Mouse (Mus musculus): ENCODE data around the gene Apoa5. TPM values are rescaled to one million over a fixed set of nuclear protein-coding genes. Genes with fewer than 3 reads are reported as not detected.

Apoa5 gene
- polyA plus RNA-seq (2017; shearing (Covaris generic)) = not detected

DNA sequence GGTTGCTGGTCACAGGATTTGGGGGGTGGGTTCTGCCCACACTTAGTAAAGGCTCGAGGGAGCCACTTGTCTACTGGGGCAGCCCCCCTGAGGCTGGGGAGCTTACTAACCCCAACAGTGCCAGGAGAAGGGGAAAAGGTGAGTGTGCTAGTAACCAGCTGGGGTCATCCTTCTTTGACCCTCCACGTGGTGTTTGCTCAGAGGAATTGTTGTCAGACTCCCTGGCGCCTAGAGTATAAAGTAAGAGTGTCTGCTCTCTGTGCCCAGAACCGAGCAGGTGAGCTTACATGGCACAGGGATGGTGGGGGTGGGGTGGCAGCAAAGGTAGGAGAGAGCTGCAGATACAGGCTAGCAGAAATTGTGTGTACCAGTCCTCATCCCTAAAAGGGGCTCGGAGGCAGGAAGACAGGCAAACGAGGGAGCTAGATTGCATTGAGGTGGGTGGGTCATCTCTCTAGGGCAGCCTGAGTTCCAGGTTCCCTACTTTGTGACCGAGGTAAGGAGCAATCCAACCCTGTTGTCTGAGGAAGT, at the start of gene Apoa5:
Gene Apoa5 (plus strand): TSS at position 291 of the 531 bp plus-strand sequence.

DNA sequence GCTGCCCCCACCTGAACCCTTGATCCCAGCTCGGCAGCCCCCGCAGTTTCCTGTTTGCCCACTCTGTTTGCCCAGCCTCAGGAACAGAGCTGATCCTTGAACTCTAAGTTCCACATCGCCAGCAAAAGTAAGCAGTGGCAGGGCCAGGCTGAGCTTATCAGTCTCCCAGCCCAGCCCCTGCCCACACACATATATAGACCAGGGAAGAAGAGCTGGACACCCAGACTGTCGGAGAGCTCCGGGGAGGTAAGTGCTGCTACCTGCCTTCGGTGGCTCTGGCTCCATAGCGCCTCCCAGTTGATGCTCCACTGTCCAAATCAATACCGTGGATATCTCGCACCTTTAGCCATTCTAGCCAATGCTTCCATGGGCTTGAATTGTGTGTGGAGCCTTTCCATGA, 39.9 kb upstream of the Apoa5 start, which contains the start of gene Apoa1:
Gene Apoa1 (plus strand): TSS at position 90 of the 400 bp plus-strand sequence.

DNA sequence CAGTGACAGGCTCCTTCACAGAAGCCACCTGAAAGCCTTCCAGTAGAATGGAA, 33.0 kb upstream of the Apoa5 start, which contains the start of gene Apoc3:
Gene Apoc3 (minus strand): TSS at position 41 of the 53 bp plus-strand sequence.

DNA sequence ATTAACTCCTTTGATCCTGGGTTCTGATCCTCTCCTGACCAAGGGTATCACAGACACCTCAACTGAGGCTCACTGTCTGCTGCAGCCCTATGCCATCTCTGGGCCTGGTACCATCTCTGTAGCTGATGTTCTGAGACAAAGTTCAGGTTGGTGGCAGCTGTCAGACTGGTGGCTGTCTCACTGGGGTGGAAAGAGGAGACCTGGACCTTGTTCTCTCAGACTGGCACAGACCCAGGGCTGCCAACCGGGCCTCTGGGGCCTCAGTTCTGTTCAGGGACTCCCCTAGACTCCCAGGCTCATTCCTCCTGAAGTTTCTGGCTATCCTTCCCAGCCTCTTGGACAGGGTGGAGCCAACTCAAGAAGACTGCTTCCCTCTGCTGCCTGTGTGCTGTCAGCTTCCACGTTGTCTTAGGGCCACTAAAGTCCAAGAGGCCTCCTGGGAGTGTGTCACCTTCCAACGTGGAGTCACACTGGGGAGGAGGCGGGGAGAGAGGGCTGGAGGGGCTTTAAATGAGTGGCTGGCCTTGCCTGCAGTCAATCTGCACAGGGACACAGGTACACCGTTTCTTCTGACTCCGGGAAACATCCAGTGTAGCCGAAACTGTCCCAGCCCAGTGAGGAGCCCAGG, 27.8 kb upstream of the Apoa5 start, which contains the start of gene Apoa4:
Gene Apoa4 (plus strand): TSS at position 171 of the 628 bp plus-strand sequence.

DNA sequence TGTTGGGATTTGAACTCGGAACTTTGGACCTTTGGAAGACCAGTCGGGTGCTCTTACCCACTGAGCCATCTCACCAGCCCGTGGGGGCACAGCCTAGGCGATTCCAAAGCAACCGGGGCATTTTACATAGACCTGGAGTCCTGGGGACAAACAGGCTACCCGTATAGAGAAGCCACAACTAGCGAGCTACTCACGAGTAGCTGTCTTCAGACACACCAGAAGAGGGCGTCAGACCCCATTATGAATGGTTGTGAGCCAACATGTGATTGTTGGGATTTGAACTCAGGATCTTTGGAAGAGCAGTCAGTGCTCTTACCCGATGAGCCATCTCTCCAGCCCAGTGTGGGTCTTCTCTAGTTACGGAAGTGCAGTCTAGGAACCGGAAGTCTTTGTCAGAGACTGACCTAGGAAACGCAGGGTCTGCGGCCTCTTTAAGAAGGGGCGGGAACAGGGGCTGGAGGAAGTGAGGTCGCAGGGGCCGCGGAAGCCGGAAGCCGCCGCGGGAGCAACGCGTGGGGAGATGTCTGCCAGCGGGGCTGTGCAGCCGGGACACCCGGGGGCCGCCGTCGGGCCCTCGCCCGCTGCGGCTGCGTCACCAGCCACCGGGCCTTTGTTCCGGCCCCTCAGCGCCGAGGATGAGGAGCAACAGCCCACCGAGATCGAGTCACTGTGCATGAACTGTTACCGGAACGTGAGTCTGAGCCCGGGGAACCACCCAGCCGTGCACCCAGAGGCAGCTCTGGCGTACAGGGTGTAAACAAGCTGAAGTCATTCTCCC, 4.4 kb downstream of the Apoa5 start, which contains the start of gene Zpr1:
Gene Zpr1 (plus strand): TSS at position 388 of the 778 bp plus-strand sequence.

DNA sequence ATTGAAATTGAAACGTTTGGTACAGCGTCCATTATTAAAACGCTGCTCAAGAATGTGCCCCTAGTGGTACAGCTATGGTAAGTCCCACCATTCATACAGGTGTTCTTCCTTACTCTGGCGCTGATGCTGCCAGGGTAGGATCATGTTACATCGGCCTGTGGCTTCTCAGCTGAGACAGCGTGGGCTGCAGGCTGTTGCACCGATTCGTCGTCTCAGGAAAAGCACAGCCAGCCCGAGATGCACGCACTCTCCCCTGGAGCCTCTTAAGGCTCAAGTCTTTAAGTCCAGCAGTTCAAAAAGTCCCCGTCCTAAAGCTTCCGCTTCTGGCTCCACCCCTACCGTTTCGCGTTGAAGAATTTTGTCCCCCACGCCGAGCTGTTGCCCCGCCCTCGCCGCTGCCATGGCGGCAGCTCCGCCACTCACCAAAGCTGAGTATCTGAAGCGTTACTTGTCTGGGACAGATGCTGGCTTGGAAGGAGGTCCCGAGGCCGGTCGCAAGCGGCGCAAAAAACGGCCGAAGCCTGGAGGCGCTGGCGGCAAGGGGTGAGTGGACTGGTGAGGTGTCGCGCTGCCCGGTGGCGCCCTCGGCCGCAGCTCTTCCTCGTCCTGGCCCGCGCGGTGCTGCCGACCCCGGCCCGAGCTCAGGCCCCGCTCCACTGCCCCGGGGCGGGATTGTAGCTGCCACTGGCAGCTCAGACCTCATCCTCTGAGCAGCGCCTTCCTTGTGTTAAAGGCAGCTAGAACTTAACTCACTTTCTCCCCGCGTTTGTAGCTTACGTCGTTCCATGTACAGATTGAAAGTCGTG, 14.4 kb downstream of the Apoa5 start, which contains the start of gene Bud13:
Gene Bud13 (plus strand): TSS at position 378 of the 806 bp plus-strand sequence.

DNA sequence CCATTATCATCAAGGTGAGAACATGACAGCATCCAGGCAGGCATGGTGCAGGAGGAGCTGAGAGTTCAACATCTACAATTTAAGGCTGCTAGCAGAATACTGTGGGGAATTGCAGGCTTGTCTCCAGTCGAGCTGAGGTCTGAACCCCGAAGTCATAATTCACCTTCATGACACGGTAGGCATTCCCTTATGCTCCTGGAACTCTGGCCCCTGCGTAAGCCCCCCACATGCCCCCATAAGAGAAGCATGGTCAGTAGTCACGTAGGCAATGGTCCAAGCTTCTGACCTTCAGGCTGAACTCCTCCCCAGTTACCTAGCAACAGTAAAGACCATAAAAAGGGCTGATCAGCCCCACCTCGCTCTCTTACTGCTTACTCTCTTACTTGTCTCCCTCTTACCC, 51.5 kb downstream of the Apoa5 start, which contains the start of gene 4931429L15Rik:
Gene 4931429L15Rik (minus strand): TSS at position 101 of the 400 bp plus-strand sequence.

Other genes with a start within 250 kb of the Apoa5 start
- not detected for gene Apoa1, start 40.1 kb upstream of the Apoa5 start, polyA plus RNA-seq (2017; shearing (Covaris generic))
- not detected for gene Apoc3, start 33.0 kb upstream of the Apoa5 start, polyA plus RNA-seq (2017; shearing (Covaris generic))
- gene Apoa4, start 27.9 kb upstream of the Apoa5 start, polyA plus RNA-seq (2017; shearing (Covaris generic)) = not detected
- 114 TPM for gene Zpr1, start 4.4 kb downstream of the Apoa5 start, polyA plus RNA-seq (2017; shearing (Covaris generic))
- gene Bud13, start 14.4 kb downstream of the Apoa5 start, polyA plus RNA-seq (2017; shearing (Covaris generic)) = 29.8 TPM
- gene 4931429L15Rik, start 51.4 kb downstream of the Apoa5 start, polyA plus RNA-seq (2017; shearing (Covaris generic)) = not detected

All from CD4-positive, CD25-positive, alpha-beta regulatory T cell (primary cell).